Mouse (Mus musculus) T-helper 17 cell (primary cell): ENCODE results near the gene Cryab.

Source experiments
- in situ Hi-C, 2 experiments: fragments of 300-600 bp; cut with MboI, MseI; formaldehyde crosslinking; loops; 1 replicate in 1 of 2; 2 replicates in 1 of 2; pipeline ENCODE4 v1.15.1; 2025; ENCODE audit warnings: high pct_unique_total_duplicates in 2 of 2

Cryab gene

DNA sequence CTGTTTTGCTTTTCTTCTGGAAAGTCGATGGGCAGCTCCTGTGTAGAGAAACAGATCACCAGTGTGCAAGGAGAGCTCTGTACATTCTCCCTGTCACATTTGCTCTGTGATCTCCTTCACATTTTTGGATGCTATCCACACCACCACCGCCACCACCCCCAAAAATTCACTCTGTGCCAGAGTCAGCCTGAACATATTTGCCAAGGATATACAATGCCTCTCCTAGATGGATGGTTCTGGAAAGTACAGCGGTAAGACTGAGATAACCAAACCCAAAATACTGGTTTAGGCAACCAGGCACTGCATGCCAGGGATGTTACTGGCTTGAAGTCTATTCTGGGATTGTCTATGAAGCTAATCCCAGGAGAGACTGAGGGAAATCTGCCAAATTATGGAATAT, 8.9 kb upstream of the Cryab start:
- in situ Hi-C loops: no loop called here

DNA sequence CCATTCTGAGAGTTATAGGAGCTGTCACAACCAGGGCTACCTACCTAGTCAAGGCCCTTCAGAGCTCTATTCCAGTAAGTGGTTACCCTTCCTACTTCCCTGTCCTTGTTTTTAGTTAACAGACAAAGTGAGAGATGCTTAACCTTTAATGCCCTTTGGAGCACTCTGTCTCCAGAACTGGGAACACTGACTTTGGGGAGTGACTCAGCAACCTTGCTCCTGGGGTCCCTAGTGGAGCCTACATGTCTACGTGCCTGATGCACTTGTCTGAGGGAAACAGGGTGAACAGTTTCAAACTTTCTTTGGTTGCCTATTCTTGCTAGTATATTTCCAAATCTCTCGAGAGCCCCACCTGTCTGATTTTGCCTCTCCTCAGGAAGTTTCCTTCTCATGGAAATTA, 8.4 kb upstream of the Cryab start:
- in situ Hi-C loops: no loop called here

DNA sequence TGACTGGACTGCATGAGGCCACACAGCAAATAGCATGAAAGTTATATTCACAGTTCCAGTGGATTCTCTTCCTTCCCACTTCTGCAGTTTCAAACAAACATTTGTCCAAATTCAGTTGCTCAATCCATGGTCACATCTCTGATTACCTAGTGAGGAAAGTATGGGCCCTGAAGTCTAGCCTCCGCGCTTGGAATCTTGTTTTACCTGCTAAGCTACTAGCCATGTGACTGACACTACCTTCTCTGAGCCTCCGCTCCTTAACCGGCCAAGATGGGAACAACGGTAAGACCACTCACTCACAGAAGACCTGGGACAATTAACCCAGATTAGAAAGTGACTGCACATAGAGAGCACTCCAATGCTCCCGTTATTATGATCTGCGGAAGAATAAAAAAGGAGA, 5.3 kb upstream of the Cryab start:
- in situ Hi-C loops: no loop called here

DNA sequence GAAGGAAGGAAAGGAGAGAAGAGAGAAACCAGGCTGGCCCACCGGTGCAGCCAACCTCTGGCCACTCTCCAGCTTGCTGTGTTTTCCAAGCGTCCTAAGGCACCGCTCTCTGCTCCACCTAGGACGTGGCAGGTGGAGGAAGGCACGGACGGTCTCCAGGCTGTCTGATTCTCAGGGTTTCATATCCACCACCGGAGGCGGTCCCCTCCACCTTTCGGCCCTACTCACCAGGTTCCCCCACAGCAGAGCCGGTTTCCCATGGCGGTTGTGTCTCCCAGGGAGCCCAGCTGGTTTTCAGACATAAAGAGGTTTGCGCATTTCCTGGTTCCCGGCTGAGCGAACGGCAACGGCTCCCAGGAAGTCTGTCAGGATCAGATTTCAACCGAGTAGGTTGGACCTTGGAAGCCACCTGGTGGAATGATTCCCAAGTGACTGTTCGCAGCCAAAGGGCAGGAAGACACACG, 4.9 kb upstream of the Cryab start, which contains the start of gene 2310030G06Rik:
Gene 2310030G06Rik (minus strand): TSS at position 323 of the 464 bp plus-strand sequence.
- in situ Hi-C loops: no loop called here

DNA sequence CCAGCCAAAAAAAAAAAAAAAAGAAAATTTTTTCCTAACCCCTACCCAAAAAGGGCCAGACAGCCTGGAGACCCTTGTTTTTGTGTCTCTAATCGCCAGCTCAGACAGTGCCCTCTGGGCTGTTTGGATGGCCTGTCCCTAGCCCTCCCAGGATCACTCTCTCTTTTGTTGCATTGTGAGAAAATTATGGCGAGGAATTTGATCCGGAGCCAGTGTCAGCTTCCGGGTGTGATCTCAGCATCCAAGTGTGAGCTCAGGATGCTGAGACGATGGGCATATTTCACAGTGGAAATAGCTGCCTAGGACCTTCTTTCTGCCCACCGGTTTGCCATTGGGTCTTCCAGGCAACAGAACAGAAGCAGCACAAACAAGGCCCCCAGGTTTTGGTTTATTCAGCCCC, 419 bp upstream of the Cryab start:
- in situ Hi-C loops: loop anchor here in 1 of 2 experiments (10.0 kb wide), 1 partner anchor 686 kb away; no protein-coding TSS in a partner anchor

DNA sequence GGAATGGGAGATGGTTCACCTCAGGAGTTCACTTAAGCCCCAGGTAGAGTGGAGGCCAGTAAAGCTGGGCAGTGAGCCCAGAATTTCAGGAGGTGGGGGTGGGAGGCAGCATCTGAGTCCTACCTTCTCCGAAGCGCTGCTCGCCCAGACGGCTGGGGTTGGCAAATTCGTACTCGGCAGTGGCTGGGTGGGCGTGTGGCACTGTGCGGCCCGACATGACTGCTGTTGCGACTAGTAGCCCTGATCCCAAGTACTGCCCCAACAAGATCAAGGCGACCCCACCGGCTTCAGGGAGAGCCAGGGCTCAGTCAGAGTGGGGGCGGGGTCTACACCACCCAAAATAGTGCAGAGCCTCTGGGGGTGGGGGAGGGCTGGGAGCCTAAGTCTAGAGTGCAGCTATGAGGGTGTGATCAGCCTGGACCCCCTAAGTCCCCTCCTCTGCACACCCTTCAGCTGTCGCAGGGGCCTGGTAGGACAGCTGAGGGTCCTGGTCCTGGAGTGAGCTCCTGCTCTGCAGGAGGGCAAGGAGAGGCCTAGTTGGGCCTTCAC, 1.0 kb downstream of the Cryab start, which contains the start of gene Hspb2:
Gene Hspb2 (minus strand): TSS at position 301 of the 549 bp plus-strand sequence.
- in situ Hi-C loops: loop anchor here in 1 of 2 experiments (10.0 kb wide), 1 partner anchor 687 kb away; no protein-coding TSS in a partner anchor

DNA sequence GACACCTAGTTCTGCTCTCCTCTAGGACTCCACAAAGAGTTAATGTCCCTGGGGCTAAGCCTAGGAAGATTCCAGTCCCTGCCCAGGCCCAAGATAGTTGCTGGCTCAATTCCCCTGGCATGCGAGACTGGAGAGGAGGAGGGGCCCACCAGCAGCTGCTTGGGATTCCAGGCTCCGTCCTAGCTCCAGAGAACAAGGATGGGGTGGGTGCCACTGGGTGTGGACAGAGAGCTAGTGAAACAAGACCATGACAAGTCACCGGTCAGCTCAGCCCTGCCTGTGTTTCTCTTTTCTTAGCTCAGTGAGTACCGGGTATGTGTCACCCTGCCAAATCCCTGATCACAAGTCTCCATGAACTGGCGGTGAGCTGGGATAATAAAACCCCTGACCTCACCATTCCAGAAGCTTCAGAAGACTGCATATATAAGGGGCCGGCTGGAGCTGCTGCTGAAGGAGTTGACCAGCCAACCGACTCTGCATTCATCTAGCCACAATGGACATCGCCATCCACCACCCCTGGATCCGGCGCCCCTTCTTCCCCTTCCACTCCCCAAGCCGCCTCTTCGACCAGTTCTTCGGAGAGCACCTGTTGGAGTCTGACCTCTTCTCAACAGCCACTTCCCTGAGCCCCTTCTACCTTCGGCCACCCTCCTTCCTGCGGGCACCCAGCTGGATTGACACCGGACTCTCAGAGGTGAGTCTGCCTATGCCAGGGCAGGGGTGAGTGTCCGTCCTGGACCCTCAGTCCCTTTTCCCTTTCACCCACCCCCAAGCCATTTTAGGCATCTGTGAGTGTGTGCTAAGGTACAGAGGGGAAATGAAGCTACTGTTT, 1.9 kb downstream of the Cryab start:
- in situ Hi-C loops: loop anchor here in 1 of 2 experiments (10.0 kb wide), 1 partner anchor 688 kb away; no protein-coding TSS in a partner anchor

DNA sequence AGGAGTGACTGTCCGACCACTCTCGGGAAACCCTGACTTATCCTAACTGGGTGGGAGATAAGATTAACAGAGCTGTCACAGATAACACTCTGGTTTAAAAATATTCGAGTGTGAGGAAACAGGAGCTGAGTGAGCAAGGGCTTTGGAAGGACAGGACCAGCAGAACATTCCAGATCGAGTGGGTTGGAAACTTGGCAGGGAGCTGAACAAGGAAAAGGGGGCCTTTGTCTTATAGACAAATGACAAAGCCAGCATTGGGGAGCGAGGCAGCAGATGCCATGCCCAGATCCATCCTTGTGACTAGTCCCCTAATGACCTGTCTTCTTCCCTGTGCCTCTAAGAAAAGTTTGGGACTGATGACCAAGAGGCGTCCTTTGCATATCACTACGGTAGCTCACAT, 2.8 kb downstream of the Cryab start:
- in situ Hi-C loops: loop anchor here in 1 of 2 experiments (10.0 kb wide), 1 partner anchor 689 kb away; no protein-coding TSS in a partner anchor

DNA sequence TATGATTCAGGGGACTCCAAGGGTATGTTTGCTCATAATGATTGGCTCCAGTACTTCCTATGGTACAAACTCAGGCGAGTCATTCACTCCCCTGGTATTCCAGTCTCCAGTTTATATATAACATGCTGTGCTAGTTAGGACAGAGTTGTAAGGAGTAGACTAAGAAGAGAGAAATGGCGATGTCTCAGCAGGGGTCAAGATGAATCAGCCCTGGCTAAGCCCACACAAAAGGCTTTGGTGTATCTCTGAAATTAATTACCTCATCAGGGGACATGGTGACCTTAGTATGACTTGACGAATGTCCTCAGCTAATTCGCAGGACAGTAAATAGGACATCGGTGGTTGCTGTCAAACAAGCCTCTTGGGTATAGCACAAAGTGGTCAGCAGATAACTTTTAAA, 5.6 kb downstream of the Cryab start:
- in situ Hi-C loops: loop anchor here in 1 of 2 experiments (10.0 kb wide), 1 partner anchor 692 kb away; no protein-coding TSS in a partner anchor

DNA sequence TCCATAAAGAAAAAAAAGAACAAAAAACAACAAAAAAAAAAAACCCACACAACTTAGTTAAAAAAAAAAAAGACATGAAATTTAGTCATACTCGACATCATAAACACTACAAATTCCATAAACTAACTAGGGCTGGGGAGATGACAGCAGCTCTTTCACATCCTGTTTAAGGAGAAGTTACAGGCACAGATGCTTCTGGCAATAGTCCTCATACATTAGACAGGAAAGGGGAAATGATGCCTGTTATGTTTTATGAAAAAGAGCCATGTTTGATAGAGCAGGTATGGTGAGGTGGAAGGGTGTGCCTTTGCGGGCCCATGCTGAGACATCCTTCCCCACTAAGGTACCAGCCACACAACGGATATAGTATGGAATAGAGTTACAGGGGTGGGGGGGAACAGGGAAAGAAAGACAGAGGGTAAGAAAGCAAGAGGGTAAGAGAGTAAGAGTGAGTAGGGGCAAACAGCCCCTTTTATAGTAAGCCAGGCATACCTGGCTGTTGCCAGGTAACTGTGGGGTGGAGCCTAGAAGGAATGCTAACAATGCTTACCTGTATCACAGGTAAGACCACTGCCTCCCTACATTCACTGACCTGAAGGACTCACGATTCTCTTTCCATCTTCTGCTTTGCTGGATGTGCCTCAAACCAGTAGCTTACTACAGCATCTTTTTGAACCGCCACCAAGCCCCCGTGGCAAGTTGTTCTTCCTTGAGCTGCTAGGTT, 10.6 kb downstream of the Cryab start:
- in situ Hi-C loops: loop anchor here in 1 of 2 experiments (5.0 kb wide), 1 partner anchor 1269 kb away; no protein-coding TSS in a partner anchor

DNA sequence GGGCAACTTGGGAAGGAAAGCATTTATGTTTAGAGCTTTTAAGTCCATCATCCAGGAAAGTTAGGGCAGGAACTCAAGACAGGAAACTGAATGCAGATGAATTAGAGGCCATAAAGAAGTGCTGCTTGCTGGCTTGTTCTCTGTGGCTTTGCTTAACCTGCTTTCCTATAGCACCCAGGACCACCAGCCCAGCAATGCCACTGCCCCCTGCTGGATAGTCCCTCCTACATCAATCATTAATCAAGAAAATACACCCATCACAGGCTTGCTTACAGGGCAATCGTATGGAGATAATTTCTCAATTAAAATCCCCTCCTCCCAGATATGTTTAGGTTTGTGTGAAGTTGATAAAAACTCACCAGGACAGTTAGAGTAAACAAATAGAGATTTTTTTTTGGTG, 12.2 kb downstream of the Cryab start:
- in situ Hi-C loops: loop anchor here in 1 of 2 experiments (5.0 kb wide), 1 partner anchor 1271 kb away; no protein-coding TSS in a partner anchor

DNA sequence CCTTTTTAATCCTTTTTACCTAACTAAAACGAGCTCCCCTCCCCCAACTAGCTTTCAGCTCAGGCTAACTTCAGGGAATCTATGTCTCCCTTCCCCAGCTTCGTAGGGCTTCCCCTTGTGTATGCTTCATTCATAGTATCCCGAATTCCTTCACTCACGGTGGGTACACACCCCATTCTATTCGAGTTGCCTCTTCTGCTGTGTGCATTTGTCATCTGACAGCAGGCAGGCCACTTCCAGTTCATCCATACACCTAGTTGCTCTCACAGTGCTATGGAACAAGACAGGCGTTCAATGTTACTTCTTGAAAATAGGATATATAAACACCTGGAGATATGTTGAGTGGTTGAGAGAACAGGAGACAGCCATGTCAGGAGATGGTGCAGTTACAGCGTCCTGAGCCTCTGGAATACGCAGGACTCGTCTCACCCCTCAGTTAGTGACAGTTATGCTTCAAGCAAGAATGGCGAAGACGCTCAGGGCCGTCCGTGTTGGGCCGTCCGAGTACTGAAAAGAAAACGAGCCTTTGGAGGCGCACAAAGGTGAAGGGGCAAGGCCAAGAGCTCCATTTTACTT, 16.5 kb downstream of the Cryab start:
- in situ Hi-C loops: no loop called here

DNA sequence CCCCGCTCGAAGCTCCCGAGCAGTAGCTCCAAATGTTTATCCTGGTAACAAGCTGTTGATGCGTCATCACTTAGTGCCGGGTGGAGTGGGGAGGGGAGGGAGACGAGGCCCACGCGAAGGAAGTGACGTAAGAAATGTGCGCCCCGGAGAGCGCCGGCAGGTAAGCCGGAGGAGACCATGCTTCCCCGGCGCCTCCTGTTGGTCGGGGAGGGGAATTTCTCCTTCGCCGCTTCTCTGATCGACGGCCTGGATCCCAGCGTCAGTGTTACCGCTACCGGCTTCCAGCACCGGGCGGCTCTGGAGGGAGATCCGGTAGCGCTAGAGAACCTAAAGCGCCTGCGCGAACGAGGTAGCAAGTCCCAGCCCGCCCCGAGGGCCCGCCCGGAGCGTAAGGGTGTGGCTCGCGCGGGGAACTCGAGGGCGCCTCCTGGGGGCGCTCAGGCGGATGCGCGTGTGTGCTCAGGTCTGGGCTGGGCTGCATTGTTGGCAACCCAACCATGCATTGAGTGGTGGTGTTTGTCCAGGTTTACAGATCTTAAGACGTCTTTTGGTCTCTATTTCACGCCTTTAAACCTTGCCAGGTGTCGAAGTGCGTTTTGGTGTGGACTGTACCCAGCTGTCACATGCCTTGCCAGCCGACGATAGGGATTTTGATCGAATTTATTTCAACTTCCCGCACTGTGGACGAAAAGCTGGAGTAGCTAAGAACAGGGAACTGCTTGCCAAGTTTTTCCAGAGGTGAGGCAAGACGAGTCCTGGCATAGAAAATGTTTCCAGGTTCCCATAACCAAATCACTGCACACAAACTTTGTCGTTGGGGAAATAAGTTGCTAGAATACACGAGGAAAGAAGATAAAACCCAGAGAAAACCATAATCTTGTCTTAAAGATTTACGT, 17.2 kb downstream of the Cryab start, which contains the start of gene Fdxacb1:
Gene Fdxacb1 (plus strand): TSS at position 130 of the 896 bp plus-strand sequence.
- in situ Hi-C loops: no loop called here

DNA sequence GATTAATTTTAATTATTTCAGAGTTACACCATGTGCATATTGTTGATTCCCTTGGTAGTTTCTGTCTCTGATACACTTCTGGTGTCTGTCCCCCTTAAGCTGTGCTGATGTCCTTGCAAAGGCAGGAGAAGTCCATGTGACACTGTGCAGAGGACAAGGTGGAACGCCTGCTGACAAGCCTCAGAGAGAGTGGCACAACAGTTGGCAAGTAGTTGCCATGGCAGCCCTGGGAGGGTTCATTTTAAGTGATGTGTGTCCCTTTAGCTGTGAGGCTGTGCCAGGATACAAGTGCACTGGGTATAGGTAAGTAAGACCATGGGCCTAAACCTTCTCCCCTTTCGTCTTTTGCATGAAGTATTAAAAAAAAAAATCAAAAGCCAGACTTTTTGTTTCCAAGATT, 18.9 kb downstream of the Cryab start:
- in situ Hi-C loops: no loop called here

DNA sequence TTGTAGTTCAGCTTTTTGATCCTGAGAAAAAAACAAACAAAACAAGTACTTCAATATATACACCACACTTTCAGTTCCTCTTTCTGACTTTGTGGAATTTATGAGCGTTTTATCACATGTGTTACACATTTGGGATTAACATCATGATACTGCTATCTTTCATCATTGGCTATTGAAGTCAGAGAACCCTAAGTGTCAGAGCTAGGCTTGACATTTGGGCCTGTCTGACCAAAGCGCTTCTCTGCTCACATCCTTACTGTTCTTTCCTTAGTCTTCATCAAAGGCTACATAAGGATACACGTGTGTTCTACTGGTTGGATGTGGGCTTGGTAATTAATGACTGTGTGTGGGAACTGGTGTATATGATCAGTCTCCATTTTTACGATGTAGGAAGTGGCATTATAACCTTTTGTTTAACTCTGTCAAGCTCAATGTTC, 22.9 kb downstream of the Cryab start:
- in situ Hi-C loops: no loop called here

DNA sequence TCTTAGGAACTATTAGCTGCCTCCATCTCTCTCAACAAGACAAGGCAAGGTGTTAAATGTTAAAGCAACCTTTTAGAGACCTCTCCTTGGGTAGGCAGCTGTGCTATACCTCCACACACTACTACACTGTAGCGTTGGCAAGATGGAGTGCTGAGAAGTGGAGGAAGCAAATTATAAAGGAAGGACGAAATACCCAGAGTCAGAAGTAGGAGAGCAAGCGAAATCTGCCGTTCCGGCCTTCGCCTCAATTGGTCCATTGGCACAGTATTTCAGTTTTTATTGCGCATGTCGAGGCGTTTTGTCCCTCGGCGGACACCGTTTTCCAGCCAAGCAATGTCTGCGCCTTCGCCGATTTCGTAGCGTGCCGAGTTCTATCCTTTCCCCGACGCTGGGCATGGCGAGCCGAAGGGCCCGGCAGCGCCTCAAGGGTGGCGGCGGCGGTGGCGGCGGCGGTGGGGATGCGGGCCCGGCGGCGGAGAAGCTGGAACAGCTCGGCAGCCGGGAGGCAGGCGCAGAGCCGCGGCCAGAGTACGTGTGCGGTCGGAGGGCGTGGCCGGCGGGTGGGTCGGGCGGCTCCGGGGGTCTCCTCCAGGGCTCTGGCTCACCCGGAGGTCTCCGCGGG, 24.0 kb downstream of the Cryab start, which contains the start of the genes Alg9 and 1110032A03Rik:
Gene Alg9 (plus strand): TSS at position 29 of the 622 bp plus-strand sequence.
Gene 1110032A03Rik (minus strand): TSS at position 530 of the 622 bp plus-strand sequence.
- in situ Hi-C loops: no loop called here

DNA sequence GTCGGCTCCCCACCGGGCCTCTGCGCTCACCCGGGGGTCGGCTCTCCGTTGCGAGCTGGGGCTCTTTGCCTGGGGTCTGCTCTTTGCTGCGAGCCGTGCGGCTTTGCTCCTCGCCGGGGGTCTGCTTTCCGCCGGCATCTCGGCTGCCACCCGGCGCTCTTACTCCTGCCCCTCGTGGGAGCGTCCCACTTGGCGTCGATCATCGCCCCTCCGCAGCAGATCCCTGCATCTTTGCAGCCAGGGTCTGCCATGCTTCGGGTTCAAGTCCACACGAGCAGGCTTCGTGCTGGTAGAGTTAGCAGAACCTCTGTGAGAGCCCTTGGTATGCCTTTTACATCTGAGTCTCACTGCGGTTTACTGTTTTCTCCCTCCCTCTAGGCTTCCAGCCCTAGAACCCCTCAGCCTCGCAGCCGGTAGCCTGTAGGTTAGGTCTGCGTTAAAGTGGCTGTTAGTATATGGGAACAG, 24.6 kb downstream of the Cryab start:
- in situ Hi-C loops: no loop called here

DNA sequence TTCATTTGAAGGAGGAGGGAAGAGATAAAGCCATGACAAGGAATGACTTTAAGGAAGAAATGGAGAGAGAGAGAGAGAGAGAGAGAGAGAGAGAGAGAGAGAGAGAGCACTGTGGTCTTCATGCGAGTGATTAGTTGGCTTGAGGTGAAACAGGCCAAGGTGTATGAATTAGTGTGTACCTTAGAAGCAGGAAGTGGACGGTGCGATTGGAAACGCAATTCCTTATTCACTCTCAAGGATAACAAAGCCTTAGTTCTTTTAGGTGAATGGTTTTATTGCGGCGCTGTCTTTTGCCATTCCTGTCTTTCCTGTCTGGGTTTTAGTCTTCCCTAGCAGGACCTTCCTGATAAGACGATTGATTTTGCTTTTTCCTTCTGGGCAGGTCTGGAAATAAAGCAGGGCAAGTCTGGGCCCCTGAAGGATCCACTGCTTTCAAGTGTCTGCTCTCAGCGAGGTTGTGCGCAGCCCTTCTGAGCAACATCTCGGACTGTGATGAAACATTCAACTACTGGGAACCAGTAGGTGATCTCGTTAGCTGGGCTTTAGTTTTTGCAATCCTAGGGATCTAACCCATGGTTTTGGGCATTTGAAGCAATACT, 25.1 kb downstream of the Cryab start:
- in situ Hi-C loops: no loop called here

DNA sequence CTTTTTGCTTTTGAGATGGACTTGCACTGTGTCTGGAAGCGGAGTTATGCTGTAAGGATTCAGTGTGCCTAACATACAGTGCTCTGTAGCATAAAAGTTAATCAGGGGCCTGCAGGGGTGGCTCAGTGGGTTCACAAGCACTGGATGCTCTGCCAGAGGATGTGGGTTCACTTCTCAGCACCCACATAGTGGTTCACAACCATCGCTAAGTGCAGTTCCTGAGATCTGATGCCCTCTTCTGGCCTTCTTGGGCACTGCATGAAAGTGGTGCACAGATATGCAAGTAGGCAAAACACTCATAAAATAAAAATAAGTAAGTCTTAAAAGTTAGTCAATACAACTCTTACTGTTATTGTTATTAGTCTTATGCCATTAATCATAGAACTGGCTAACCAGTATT, 31.0 kb downstream of the Cryab start:
- in situ Hi-C loops: loop anchor here in 1 of 2 experiments (10.0 kb wide), 1 partner anchor 1267 kb away; no protein-coding TSS in a partner anchor
